Mouse (Mus musculus) gastrocnemius, postnatal 36 days (tissue): Measurements from ENCODE around the gene Msto1. TPM values are rescaled to one million over a fixed set of nuclear protein-coding genes. Genes with fewer than 3 reads are reported as not detected.
"Not testable (repeated sequence)": the region's sequence is repeated elsewhere in the genome, so short reads cannot be mapped to it uniquely, and the experiment has no call there.

Experiments
- DNase-seq, 2 experiments: peaks; one replicate each; pipeline ENCODE4 v3.0.0; 2022
- intact Hi-C: fragments of 180-260 bp; cut with DNase I; formaldehyde crosslinking; loops from one replicate; pipeline ENCODE4 v1.15.1; 2025
- total RNA-seq, 2 experiments: library from RNA; stranded (reverse); gene quantifications; 2 replicates each; pipeline ENCODE4 v1.2.3; 2021

The Msto1 gene
- total RNA-seq, 2 experiments from 2014 or later: 7.6 to 7.9 TPM

DNA sequence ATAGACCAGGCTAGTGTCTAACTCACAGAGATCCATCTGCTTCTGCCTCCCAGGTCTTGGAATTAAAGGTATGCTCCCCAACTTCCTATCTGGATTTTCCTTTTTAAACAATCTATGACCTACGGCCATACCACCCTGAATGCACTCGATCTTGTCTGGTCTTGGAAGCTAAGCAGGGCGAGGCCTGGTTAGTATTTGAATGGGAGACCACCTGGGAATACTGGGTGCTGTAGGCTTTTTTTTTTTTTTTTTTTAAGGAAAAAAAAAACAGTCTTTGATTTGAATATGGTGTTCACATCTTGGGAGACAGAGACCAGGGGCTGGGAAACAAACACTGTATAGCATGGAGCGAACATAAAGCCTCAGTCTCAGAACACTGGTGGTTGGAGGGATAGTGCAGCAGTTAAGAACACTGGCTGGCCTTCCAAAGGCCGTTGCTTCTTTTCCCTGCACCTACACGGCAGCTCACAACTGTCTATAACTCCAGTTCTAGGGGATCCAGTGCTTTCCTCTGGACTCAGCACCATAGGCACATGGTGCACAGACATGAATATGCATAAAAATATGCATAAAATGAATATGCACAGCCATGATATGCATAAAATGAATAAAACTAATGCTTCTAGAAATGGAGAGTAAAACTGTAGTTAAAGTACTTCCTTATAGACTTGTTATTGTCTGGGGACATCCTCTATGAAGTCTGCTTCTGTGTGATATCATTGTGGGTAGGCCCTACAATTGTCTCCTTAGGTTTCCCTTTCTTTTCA is 7.2 kb downstream of the Msto1 start:
- intact Hi-C loops: no loop called here
- DNase-seq: no peak

DNA sequence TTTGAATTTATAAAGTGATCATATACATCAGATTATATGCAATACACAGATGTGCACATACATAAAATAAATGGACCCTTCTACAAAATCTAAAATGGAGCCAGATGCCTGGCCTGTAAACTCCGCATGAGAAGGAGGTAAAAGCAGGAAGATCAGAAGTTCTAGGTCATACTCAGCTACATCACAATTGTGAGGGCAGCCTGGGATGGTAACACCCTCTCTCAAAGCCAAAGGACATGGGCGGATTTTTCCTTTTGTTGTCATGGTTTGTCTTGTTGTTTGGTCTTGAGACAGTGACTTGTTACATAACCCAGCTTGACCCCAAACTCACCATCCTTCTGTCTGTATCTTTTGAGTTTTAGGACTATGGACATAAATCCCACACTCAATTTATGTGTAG is 8.1 kb downstream of the Msto1 start:
- intact Hi-C loops: no loop called here
- no peak for DNase-seq

DNA sequence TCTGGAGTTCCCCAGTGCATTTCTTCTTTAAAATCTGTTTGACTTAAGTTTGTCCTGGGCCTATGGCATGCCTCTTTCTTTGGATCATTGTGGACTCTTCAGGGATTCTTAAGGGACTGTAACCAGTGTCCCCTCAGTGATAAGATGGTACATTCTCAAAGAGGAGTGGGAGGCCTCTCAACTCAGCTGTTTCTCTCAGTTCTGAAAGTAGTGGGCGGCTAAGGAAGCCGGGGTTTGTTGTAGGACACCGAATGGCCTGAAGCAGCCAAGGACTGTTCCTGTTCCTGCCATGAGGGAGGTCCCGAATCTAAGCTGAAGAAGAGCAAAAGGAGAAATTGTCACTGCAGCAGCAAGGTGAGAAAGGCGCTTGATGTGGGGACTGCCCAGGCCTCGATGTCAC is 8.6 kb downstream of the Msto1 start:
- intact Hi-C loops: no loop called here
- DNase-seq: no peak

DNA sequence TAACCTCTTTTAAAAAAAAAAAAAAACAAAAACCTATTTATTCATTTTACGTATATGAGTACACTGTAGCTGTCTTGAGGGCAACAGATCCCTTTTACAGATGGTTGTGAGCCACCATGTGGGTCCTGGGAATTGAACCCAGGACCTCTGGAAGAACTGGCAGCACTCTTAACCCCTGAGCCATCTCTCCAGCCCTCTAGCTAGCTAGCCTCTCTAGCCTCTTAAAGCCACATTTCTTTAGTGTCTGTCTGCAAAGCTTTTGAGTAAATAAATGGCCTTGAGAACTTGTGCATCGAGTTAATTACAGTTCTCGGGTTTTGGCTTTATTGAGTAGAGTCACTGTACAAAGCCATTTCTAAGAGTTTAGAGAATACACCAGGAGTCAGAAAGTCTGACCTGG is 9.0 kb downstream of the Msto1 start:
- intact Hi-C loops: no loop called here
- no peak for DNase-seq

DNA sequence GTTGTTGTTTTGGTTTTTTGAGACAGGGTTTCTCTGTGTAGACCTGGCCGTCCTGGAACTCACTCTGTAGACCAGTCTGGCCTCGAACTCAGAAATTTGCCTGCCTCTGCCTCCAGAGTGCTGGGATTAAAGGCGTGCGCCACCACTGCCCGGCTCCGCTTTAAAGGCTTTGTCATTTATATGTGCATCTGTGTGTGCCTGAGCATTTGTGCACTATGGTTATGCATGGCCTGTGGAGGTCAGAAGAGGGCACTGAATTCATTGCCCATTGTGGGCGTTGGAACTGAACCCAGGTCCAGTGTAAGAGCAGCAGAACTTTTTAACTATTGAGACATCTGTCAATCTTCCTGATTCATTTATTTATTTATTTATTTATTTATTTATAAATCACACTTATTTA is 20.8 kb downstream of the Msto1 start:
- DNase-seq, intact Hi-C loops: not testable (repeated sequence)

DNA sequence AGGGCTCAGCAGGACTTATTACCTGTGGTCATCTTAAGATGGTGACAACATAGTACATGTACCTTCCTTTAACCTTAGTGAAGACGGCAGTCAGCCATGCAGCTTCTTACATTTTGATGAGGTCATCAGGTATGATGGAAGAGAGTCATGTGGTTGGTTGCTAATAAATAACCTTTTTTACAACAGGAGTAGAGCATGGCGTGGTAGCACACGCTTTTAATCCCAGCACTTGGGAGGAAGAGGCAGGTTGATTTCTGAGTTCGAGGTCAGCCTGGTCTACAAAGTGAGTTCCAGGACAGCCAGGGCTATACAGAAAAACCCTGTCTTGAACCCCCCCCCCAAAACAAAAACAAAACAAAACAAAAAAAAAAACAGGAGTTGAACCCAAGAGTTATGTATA is 31.3 kb downstream of the Msto1 start:
- intact Hi-C loops, DNase-seq: not testable (repeated sequence)

DNA sequence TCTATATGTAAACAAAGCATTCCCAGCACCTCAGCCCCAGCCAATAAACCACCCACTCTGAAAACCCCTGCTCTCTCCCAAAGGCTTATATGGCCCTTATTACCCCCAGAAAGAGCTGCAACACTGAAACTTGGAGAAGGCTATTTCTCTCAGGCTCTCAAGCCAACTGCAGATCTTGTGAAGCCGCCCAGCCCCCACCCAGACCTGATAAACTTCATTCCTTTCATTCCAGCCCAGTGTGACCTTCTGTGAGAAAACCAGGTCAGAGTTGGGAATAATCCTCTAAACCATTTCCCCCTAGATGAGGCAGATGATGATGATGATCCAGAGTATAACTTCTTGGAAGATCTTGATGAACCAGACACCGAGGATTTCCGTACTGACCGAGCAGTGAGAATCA is 45.4 kb downstream of the Msto1 start:
- intact Hi-C loops, DNase-seq: not testable (repeated sequence)

- DNase-seq, intact Hi-C loops: not testable (repeated sequence)
Observed at GRCm38 (mm10) chr3:88867177-88867576, 46.6 kb downstream of the Msto1 start.

DNA sequence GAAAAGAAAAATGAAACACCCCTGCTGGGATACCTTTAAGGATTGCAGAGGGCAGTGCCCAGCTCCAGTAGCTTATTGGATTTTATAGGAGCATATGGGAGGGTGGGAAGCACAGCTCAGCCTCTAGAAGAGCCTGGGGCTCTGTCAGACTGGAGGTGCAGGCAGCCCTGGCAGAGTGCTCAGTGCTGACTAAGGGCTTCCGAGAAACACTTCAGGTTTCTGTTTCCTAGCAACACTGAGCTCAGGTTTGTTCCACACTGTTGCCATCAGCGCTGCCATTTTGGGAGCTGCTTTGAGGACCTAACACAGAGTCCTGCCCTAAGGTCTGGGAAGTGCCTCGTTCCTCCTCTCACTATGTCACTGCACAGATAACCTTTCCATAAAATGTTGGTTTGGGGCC is 47.1 kb downstream of the Msto1 start:
- DNase-seq, intact Hi-C loops: not testable (repeated sequence)

- intact Hi-C loops: no loop called here
- DNase-seq: no peak
Observed at GRCm38 (mm10) chr3:88862129-88862528, 51.7 kb downstream of the Msto1 start.

DNA sequence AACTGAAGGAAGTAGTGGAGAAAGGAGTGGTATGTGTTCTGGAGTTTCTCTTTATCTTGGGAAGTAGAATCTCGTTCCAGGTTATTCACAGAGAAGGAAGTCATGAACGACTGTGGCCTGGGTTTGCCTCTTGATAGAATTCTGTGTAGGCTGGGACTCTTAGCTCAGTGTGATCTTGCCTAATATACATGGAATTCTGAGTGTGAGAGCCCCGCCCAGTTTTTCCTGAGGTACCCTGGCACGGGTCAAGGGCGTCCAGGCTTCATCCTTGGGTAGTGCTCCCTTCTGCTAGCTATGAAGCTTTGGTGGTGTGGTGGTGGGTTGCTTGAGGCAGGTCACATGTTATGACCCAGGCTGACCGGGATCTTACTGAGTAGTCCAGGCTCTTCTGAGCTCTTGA is 58.0 kb downstream of the Msto1 start:
- DNase-seq: no peak
- intact Hi-C loops: no loop called here

Other genes with a start within 250 kb of the Msto1 start
- 10 to 100 TPM; 19.9 to 25.0 TPM for gene Khdc4, start 228.2 kb downstream of the Msto1 start, total RNA-seq
- 10 to 100 TPM; 16.5 to 20.5 TPM for gene Rit1, start 197.2 kb downstream of the Msto1 start, total RNA-seq
- 1 to 10 TPM; 2.1 to 3.1 TPM for gene Syt11, start 138.8 kb downstream of the Msto1 start, total RNA-seq
- gene Gon4l, start 78.8 kb downstream of the Msto1 start, total RNA-seq: 10 to 100 TPM; 12.2 to 12.8 TPM
- gene Ash1l, start 36.6 kb upstream of the Msto1 start, total RNA-seq: 10 to 100 TPM; 23.2 to 29.5 TPM
- 10 to 100 TPM; 62.4 to 76.1 TPM for gene Dap3, start 37.2 kb upstream of the Msto1 start, total RNA-seq
- gene Rusc1, start 179.3 kb upstream of the Msto1 start, total RNA-seq: 10 to 100 TPM; 14.8 to 15.7 TPM
- not detected for gene Gm43738, start 187.1 kb upstream of the Msto1 start, total RNA-seq
- 10 to 100 TPM; 23.2 to 27.5 TPM for gene Fdps, start 188.0 kb upstream of the Msto1 start, total RNA-seq
- gene Pklr, start 222.1 kb upstream of the Msto1 start, total RNA-seq: not detected
- gene Hcn3, start 246.2 kb upstream of the Msto1 start, total RNA-seq: under 1 TPM; 0.49 to 0.54 TPM